Mouse (Mus musculus): ENCODE measurements around the gene Rsbn1l. TPM values are rescaled to one million over a fixed set of nuclear protein-coding genes. Genes with fewer than 3 reads are reported as not detected.

Gene Rsbn1l
- polyA plus RNA-seq, 1 experiment from 2014 or later: 28.7 TPM

Other genes with a start within 250 kb of the Rsbn1l start
- 12.6 and 12.9 TPM in 2 replicates for gene Phtf2, start 74.3 kb downstream of the Rsbn1l start, polyA plus RNA-seq (2015; fragmentation: Nextera tagmentation; extraction: Ambion mirVana)
- gene Tmem60, start 74.2 kb downstream of the Rsbn1l start, polyA plus RNA-seq (2015; fragmentation: Nextera tagmentation; extraction: Ambion mirVana): 65.4 and 73.8 TPM in 2 replicates
- gene Ptpn12, start 99.5 kb upstream of the Rsbn1l start, polyA plus RNA-seq (2015; fragmentation: Nextera tagmentation; extraction: Ambion mirVana): 21.2 and 21.6 TPM in 2 replicates
- gene Gsap, start 229.9 kb upstream of the Rsbn1l start, polyA plus RNA-seq (2015; fragmentation: Nextera tagmentation; extraction: Ambion mirVana): 1.9 and 2.2 TPM in 2 replicates